Mouse (Mus musculus): ENCODE results near the gene Taf1. TPM values are rescaled to one million over a fixed set of nuclear protein-coding genes. Genes with fewer than 3 reads are reported as not detected.
A peak's percentile ranks its signal among the peaks of the same experiment; 100 is the strongest.
"Not testable (repeated sequence)": the region's sequence is repeated elsewhere in the genome, so short reads cannot be mapped to it uniquely, and the experiment has no call there.

Taf1 gene
- 8.4 and 9.1 TPM in 2 replicates for polyA plus RNA-seq (2015; fragmentation: Nextera tagmentation; extraction: Ambion mirVana)

DNA sequence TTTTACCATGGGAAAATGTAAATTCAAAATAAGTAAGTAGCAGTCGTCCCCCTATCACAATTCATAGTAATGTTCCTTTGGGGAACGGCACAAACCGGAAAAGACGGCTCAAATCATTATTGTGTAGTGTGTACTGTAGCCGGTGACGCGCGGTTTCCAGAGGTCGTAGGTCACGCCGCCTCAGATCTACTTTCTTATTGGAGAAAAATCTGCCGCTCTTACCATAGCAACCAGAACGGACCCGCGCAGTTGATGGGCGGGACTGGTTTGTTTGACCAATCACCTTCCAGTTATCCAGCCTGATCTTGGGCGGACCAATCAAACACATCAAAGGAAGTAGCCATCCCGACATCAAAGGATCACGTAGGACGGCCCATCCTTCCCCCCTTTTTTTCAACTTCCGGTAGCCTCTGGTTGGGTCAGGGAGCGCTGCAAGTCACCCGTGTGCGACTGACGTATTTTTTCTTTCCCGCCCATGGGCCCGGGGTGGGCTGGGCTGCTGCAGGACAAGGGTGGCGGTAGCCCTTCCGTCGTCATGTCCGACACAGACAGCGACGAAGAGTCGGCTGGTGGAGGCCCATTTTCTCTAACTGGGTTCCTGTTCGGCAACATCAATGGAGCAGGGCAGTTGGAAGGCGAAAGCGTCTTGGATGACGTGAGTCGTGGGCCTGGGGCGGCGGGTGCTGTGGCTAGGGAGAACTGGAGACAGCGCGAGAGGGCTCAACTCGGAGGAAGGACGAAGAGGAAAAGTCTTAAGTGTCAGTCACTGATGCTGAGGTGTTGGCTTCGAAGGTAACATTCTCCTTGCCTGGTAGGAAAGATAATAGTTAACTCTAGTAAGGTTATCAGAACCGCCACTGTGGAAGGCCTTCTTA is at the start of gene Taf1:
Gene Taf1 (plus strand): TSS at position 388 of the 875 bp plus-strand sequence.
- H3K27ac ChIP-seq (ENCODE audit: low read length): peak within 1 kb of the TSS; percentile 66
- H3K4me3 ChIP-seq (ENCODE audit: low read length): peak within 1 kb of the TSS; percentile 66
- peak; percentile 99 for ATAC-seq
- no peaks in the 10 kb centered on the region for H3K36me3 ChIP-seq (ENCODE audit: control insufficient read depth, insufficient read depth, low read length)
- no peaks in the 10 kb centered on the region for H3K9me3 ChIP-seq (ENCODE audit: control insufficient read depth, low read length)
- 21% methylated on average over 47 of the region's 47 CpGs for WGBS
- H3K4me2 ChIP-seq (ENCODE audit: low read depth, low read length): peak within 1 kb of the TSS; percentile 51
- H3K27me3 ChIP-seq (replicated peaks; ENCODE audit: control insufficient read depth, insufficient read depth, low read length): no peaks in the 10 kb centered on the region
- no peaks in the 10 kb centered on the region; the same call in 1 of the 2 replicates for H3K4me1 ChIP-seq (ENCODE audit: control insufficient read depth, insufficient read depth, low read length)
- H3K9ac ChIP-seq (ENCODE audit: low read depth, low read length): peak within 1 kb of the TSS; percentile 70

GRCm38 (mm10) chrX:101486487-101487152 is 45.9 kb upstream of the Taf1 start:
- 34% methylated on average over 10 of the region's 12 CpGs for WGBS
- ATAC-seq: not testable (repeated sequence)

DNA sequence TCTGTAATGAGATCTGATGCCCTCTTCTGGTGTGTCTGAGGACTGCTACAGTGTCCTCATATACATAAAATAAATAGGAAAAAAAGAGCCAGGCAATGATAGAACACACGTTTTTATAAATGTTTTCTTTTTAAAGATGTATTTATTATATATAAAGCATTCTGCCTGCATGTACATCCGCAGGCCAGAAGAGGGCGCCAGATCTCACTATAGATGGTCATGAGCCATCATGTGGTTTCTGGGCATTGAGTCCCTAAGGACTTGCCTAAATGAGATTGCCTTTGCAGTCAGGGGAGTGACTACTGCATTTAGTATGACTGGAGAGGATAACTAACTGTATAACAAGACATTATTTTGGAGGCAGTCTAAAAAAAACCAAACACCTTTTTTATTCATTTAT is 27.9 kb upstream of the Taf1 start:
- no peak for ATAC-seq
- no peak overlapping the region for H3K4me2 ChIP-seq (ENCODE audit: low read depth, low read length)
- no peak overlapping the region for H3K27ac ChIP-seq (ENCODE audit: low read length)
- no peaks in the 10 kb centered on the region for H3K4me1 ChIP-seq (ENCODE audit: control insufficient read depth, insufficient read depth, low read length)
- H3K4me3 ChIP-seq (ENCODE audit: low read length): no peak overlapping the region
- no peaks in the 10 kb centered on the region for H3K36me3 ChIP-seq (ENCODE audit: control insufficient read depth, insufficient read depth, low read length)
- H3K27me3 ChIP-seq (replicated peaks; ENCODE audit: control insufficient read depth, insufficient read depth, low read length): no peaks in the 10 kb centered on the region
- 12% methylated on average over 3 of the region's 3 CpGs for WGBS
- no peaks in the 10 kb centered on the region for H3K9me3 ChIP-seq (ENCODE audit: control insufficient read depth, low read length)
- H3K9ac ChIP-seq (ENCODE audit: low read depth, low read length): no peak overlapping the region

More at GRCm38 (mm10) chrX:101486487-101487152, 45.9 kb upstream of the Taf1 start:
- not testable (repeated sequence) for H3K27me3 ChIP-seq (replicated peaks; ENCODE audit: control insufficient read depth, insufficient read depth, low read length); H3K4me1 ChIP-seq (ENCODE audit: control insufficient read depth, insufficient read depth, low read length); H3K27ac ChIP-seq (ENCODE audit: low read length); H3K9ac ChIP-seq (ENCODE audit: low read depth, low read length); H3K9me3 ChIP-seq (ENCODE audit: control insufficient read depth, low read length); H3K4me3 ChIP-seq (ENCODE audit: low read length); H3K4me2 ChIP-seq (ENCODE audit: low read depth, low read length); H3K36me3 ChIP-seq (ENCODE audit: control insufficient read depth, insufficient read depth, low read length)

DNA sequence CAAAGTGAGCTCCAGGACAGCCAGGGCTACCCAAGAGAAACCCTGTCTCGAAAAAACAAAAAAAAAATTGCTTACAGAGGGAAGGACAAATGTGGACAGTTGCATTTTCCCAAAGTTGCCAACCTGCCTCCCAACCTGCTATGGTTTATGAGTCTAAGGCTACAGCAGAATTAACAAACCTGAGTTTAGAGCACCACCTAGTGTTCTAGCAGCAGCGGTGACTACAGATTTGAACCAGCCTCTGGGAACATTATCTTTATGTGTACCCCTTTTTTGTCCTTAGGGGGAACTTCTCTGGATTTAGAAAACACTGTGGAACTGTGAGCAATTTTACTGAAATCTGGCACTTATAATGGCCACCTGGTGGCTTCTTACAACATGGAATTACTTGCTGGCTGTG is 16.8 kb upstream of the Taf1 start:
- Histone ChIP-seq H3K27ac (ENCODE audit: low read length) (no peak overlapping the region), H3K4me1 (ENCODE audit: control insufficient read depth, insufficient read depth, low read length) (no peaks in the 10 kb centered on the region), H3K4me3 (ENCODE audit: low read length) (no peak overlapping the region), H3K27me3 (replicated peaks; ENCODE audit: control insufficient read depth, insufficient read depth, low read length) (no peaks in the 10 kb centered on the region), H3K4me2 (ENCODE audit: low read depth, low read length) (no peak overlapping the region), H3K36me3 (ENCODE audit: control insufficient read depth, insufficient read depth, low read length) (no peaks in the 10 kb centered on the region), H3K9ac (ENCODE audit: low read depth, low read length) (no peak overlapping the region), H3K9me3 (ENCODE audit: control insufficient read depth, low read length) (no peaks in the 10 kb centered on the region)
- ATAC-seq: no peak
- 5% methylated on average over 2 of the region's 2 CpGs for WGBS

- no peak overlapping the region for H3K9ac ChIP-seq (ENCODE audit: low read depth, low read length)
- no peaks in the 10 kb centered on the region for H3K4me1 ChIP-seq (ENCODE audit: control insufficient read depth, insufficient read depth, low read length)
- H3K9me3 ChIP-seq (ENCODE audit: control insufficient read depth, low read length): no peaks in the 10 kb centered on the region
- no peaks in the 10 kb centered on the region for H3K27me3 ChIP-seq (replicated peaks; ENCODE audit: control insufficient read depth, insufficient read depth, low read length)
- ATAC-seq: no peak
- 91% methylated on average over 4 of the region's 4 CpGs for WGBS
- H3K4me3 ChIP-seq (ENCODE audit: low read length): no peak overlapping the region
- no peaks in the 10 kb centered on the region for H3K36me3 ChIP-seq (ENCODE audit: control insufficient read depth, insufficient read depth, low read length)
- H3K4me2 ChIP-seq (ENCODE audit: low read depth, low read length): no peak overlapping the region
- no peak overlapping the region for H3K27ac ChIP-seq (ENCODE audit: low read length)
Measured at GRCm38 (mm10) chrX:101518006-101518405, 14.5 kb upstream of the Taf1 start.

DNA sequence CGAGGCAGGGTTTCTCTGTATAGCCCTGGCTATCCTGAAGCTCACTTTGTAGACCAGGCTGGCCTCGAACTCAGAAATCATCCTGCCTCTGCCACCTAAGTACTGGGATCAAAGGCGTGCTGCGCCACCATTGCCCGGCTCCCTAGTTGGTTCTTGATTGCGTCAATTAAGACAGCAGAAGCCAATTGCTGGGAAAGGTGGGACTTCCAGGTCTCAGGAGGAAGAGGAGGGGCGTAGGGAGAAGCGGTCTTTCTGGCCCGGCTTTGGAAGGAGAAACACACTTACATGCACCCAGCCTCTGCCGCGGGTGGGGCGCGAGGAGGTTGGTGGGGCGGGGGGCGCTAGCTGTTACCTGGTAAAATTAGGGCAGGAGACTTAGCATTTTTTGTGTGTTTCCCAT is 10.5 kb upstream of the Taf1 start:
- Histone ChIP-seq H3K4me2 (ENCODE audit: low read depth, low read length) (no peak overlapping the region), H3K9me3 (ENCODE audit: control insufficient read depth, low read length) (no peaks in the 10 kb centered on the region), H3K27ac (ENCODE audit: low read length) (no peak overlapping the region), H3K4me3 (ENCODE audit: low read length) (no peak overlapping the region), H3K36me3 (ENCODE audit: control insufficient read depth, insufficient read depth, low read length) (no peaks in the 10 kb centered on the region), H3K4me1 (ENCODE audit: control insufficient read depth, insufficient read depth, low read length) (no peaks in the 10 kb centered on the region), H3K27me3 (replicated peaks; ENCODE audit: control insufficient read depth, insufficient read depth, low read length) (no peaks in the 10 kb centered on the region), H3K9ac (ENCODE audit: low read depth, low read length) (no peak overlapping the region)
- ATAC-seq: no peak
- 81% methylated on average over 15 of the region's 15 CpGs for WGBS

DNA sequence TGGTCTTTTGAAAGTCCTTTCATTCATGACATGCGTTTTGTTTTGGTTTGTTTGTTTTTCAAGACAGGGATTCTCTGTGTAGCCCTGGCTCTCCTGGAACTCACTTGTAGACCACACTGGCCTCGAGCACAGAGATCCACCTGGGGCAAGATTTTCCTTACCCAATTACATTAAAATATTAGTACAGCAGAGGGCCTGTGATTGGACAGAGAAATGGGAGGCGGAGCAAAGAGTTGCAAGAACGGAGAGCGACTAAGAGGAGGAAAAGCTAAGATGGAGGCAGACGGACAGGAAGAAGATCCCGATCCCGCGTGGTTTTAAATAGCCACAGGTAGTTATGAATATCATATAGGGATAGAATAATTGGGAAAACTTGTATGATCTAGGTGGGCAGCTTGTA is 5.2 kb upstream of the Taf1 start:
- Histone ChIP-seq H3K4me1 (ENCODE audit: control insufficient read depth, insufficient read depth, low read length) (no peaks in the 10 kb centered on the region), H3K4me2 (ENCODE audit: low read depth, low read length) (no peak overlapping the region), H3K4me3 (ENCODE audit: low read length) (peak overlapping the region; percentile 24; the same call in 1 of the 2 replicates), H3K27ac (ENCODE audit: low read length) (no peak overlapping the region), H3K27me3 (replicated peaks; ENCODE audit: control insufficient read depth, insufficient read depth, low read length) (no peaks in the 10 kb centered on the region), H3K36me3 (ENCODE audit: control insufficient read depth, insufficient read depth, low read length) (no peaks in the 10 kb centered on the region), H3K9ac (ENCODE audit: low read depth, low read length) (no peak overlapping the region), H3K9me3 (ENCODE audit: control insufficient read depth, low read length) (no peaks in the 10 kb centered on the region)
- WGBS: 47% methylated on average over 9 of the region's 9 CpGs
- peak; percentile 49; the same call in 1 of the 2 replicates for ATAC-seq

GRCm38 (mm10) chrX:101585455-101585854 is 52.9 kb downstream of the Taf1 start:
- no peak overlapping the region for H3K27ac ChIP-seq (ENCODE audit: low read length)
- H3K27me3 ChIP-seq (replicated peaks; ENCODE audit: control insufficient read depth, insufficient read depth, low read length): no peaks in the 10 kb centered on the region
- H3K9me3 ChIP-seq (ENCODE audit: control insufficient read depth, low read length): no peaks in the 10 kb centered on the region
- H3K4me1 ChIP-seq (ENCODE audit: control insufficient read depth, insufficient read depth, low read length): no peaks in the 10 kb centered on the region
- no peak overlapping the region for H3K9ac ChIP-seq (ENCODE audit: low read depth, low read length)
- H3K4me2 ChIP-seq (ENCODE audit: low read depth, low read length): no peak overlapping the region
- no peak overlapping the region for H3K4me3 ChIP-seq (ENCODE audit: low read length)
- 81% methylated on average over 1 of the region's 1 CpGs for whole genome bisulfite sequencing
- no peak for ATAC-seq
- 0 out of 2 replicates have a peak, but pooled peaks cover under 1% of the 10 kb centered on the region for H3K36me3 ChIP-seq (ENCODE audit: control insufficient read depth, insufficient read depth, low read length)

GRCm38 (mm10) chrX:101616183-101616582 is 83.6 kb downstream of the Taf1 start:
- Histone ChIP-seq H3K4me1 (ENCODE audit: control insufficient read depth, insufficient read depth, low read length) (no peaks in the 10 kb centered on the region), H3K4me2 (ENCODE audit: low read depth, low read length) (no peak overlapping the region), H3K9ac (ENCODE audit: low read depth, low read length) (no peak overlapping the region), H3K36me3 (ENCODE audit: control insufficient read depth, insufficient read depth, low read length) (no peaks in the 10 kb centered on the region), H3K27ac (ENCODE audit: low read length) (no peak overlapping the region), H3K27me3 (replicated peaks; ENCODE audit: control insufficient read depth, insufficient read depth, low read length) (no peaks in the 10 kb centered on the region), H3K4me3 (ENCODE audit: low read length) (no peak overlapping the region), H3K9me3 (ENCODE audit: control insufficient read depth, low read length) (no peaks in the 10 kb centered on the region)
- WGBS: 93% methylated on average over 3 of the region's 3 CpGs
- no peak for ATAC-seq

Data from intestine, embryonic 16.5 days (tissue).